Mouse (Mus musculus): Measurements from ENCODE around the gene Stxbp1.
A peak's percentile ranks its signal among the peaks of the same experiment; 100 is the strongest.

The Stxbp1 gene

GRCm38 (mm10) chr2:32752181-32752580 lies 94.9 kb downstream of the Stxbp1 start:
- DNase-seq (ENCODE audit: low spot score), result no peak

- DNase-seq (ENCODE audit: low spot score), result no peak
Measured at GRCm38 (mm10) chr2:32751665-32752033, 95.4 kb downstream of the Stxbp1 start.

GRCm38 (mm10) chr2:32750887-32751664 lies 96.0 kb downstream of the Stxbp1 start:
- DNase-seq (ENCODE audit: low spot score), result no peak

DNA sequence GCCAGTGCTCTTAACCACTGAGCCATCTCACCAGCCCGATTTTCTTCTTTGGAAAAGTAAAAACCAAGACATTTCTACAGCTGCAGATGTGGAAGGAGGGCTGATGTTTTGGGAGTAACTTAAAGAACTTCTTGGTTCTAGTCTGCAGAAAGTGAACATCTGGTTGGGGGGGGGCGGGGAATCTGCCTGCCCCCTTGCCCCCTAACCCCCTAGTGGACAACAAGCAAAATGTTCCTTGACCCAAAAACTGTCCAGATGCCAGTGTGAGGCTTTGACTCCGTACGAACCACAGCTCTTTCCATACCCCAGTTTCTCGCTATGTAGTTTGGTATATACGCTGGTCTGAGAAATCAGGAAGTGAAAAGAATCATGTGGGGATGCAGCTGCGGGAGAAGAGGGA lies 96.8 kb downstream of the Stxbp1 start:
- no peak for DNase-seq (ENCODE audit: low spot score)

DNA sequence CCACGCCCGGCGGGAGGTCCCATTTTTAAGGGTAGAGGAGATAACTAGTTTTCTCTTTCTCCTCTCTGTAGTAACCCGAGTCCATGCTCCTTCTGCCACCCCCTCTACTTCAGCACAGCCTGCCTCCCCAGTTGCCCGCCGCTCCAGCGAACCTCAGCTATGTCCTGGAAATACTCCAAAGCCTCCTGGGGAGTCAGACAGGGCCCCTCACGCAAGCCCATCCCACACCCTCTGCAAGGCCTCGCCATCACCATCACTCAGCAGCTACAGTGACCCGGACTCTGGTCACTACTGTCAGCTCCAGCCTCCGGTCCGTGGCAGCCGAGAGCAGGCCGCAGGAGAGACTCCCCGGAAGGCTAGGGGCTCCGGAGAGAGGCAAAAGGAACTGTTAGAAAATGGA lies 98.0 kb downstream of the Stxbp1 start:
- no peak for DNase-seq (ENCODE audit: low spot score)

GRCm38 (mm10) chr2:32744272-32744982 lies 102.6 kb downstream of the Stxbp1 start:
- no peak for DNase-seq (ENCODE audit: low spot score)

DNA sequence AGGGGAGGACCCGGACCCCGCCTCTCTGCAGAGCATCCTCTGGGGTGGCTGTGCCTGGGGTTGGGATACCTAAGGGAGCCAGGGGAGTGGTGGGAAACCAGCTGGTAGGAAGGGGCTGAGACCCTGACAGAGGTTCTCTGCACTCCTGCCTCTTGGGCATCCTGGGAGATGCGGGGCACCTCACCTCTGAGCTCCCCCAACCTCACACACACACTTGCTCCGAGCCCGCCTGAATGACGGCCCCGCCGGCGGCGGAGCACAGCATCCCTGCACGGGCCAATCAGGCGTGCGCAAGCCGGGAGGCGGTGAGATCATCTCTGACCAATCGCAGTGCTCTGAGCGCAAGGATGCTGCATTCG lies 104.9 kb downstream of the Stxbp1 start:
- DNase-seq (ENCODE audit: low spot score), result peak; percentile 80

DNA sequence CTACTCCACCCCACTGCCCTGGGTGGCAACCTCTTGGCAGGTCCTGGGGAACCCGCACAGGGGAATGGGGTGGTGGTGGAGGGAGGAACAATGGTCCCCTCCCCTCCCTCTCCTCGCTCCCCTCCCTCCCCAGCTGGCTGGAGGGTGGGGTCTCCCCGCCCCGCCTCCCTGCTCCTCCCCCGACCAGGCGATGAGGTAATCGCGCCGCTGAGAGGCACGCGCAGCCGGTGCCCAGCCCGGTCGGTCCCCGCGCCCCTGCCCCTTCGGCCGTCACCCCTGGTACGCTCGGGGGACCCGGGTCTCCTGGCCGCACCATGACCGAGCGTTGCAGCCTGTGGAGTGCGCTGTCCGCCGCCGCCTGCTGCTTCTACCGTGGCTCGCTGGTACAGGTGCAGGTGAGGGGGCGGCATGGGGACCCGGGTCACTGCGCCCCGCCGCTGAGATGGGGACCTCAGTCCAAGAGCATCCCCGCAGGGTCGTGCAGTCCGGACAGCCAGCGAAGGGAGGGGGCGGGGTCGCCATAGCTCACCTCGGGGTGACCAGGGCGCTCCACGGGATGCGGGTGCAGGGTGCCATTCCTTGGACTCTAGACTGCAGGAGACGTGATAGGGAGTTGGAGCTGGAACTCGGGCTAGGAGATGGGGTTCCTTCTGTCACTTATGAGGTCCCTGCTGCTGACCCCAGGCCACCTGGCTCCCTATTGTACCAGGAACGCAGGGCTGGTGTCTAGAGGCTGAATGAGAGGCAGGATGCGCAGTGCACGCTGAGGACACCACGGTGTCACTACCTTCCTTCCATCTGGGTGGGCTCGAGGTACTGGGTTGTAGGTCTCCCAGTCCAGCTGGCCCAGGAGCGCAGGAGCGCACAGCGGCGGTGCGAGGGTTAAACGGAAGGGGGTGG lies 105.5 kb downstream of the Stxbp1 start:
- peak; percentile 48 for DNase-seq (ENCODE audit: low spot score)

GRCm38 (mm10) chr2:32740916-32741272 lies 106.2 kb downstream of the Stxbp1 start, which contains the start of gene 6330409D20Rik:
6330409D20Rik (minus strand) TSS chr2:32741016.
- no peak for DNase-seq (ENCODE audit: low spot score)

DNA sequence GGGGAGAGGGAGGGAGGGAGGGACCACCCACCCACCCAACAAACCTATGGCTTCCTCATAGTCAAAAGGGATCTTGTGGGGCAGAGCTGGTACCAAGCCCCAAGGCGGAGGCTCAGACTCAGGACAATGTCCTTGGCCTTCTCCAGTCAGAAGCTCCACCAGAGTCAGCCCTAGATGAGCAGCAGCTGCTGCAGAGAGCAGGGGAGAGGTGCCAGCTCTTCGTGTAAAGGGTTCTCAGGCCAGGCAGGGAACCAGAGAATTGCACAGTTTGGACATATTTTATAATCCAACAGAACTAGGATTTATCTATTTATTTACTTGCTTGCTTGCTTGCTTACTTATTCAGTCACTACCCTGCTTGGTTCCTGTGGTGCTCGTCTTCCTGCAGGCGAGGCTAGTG lies 107.7 kb downstream of the Stxbp1 start:
- no peak for DNase-seq (ENCODE audit: low spot score)

All from layer of hippocampus, adult 11-12 months (tissue).